Mouse (Mus musculus) c-Kit-negative CD71-positive TER-119-positive erythroid progenitor cells, embryonic 14.5 days (primary cell): ENCODE measurements around the gene Lats1.
"Not testable (repeated sequence)": the region's sequence is repeated elsewhere in the genome, so short reads cannot be mapped to it uniquely, and the experiment has no call there.

Experiments
- DNase-seq: peaks from one replicate; pipeline ENCODE4 v3.0.0-alpha.2; 2013; ENCODE audit warnings: low read depth, low spot score

The Lats1 gene

DNA sequence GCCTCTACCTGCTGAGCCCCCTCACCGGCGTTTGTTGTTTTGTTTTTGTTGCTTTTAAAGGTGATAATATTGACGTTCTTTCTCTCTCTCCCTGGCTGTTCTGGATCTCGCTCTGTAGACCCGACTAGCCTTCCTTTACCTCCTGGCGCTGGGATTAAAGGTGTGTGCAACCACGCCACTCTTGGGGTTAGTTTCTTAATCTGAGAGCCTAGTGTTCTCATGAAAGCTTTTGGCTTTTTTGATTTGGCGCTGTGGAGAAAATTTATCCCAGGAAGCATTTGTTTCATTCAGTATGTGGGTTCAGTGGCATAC, 45.4 kb downstream of the Lats1 start:
- DNase-seq = peak; percentile 16

DNA sequence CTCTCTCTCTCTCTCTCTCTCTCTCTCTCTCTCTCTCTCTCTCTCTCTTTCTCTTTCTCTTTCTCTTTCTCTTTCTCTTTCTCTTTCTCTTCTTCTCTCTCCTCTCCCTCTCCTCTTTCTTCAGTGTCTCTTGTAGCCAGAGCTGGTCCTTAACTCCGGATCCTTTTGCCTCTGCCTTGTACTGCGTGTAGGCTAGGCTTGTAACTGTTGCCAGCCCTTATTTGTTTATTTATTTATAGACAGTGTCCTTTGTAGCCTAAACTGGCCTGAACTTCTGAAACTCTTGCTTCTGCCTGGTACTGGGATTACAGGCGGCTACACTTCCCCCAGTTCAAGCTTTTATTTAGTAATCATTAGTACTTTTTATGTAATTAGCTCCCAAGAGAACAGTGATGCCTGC, 46.0 kb downstream of the Lats1 start:
- DNase-seq = no peak

DNA sequence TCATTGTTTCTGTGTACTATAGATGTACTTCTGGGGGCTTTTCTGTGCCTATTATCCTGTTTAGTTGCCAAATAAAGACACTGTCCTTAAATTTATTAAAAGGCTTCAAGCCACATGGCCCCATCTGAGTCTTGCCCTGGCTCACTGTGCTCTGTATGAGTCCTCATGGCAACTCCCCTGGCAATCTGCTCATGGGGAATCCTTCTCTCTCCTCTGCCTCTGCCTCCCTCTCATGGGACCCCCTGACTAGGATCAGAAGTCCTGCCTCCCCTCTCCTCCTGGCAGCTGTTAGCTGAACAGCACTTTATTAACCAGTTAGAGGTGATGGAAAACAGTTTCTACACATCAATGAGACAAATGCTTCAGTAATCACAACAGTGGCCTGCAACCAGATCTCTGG, 50.6 kb downstream of the Lats1 start:
- no peak for DNase-seq

DNA sequence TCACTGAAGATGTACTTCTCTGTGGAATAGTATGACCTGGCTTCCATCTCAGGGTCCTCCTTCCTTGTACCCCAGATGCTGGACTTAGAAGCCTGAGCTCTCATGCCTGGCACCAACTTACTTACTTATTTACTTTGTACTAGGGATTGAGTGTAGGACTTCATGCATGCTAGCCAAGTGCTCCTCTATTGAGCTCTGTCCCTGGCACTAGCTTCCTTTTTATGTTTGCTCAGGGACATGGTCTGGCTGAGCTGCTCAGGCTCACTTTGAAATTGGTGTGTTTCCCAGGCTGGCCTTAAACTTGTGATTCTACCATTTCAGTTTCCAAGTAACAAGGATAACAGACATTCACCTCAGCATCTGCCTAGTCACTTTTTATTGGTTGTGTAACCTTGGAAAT, 56.1 kb downstream of the Lats1 start:
- DNase-seq = no peak

DNA sequence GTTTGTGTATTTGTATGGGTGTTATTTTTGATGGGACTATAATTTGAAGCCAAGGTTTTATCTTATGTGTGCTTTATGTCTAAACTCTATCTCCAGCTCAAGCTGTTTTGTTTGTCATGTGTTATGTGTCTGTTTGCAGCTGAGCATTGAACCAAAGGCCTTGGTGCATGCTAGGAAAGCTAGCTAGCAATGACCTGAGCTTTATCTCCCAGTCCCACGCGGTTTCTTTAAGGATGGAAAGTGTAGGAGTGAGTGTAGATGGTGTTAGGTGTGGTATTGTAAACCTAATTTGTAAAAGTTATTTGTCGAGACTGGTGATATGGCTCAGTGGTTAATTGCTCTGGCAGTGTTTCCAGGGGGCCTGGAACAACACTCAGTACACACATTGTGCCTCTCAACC, 56.9 kb downstream of the Lats1 start:
- DNase-seq = no peak

DNA sequence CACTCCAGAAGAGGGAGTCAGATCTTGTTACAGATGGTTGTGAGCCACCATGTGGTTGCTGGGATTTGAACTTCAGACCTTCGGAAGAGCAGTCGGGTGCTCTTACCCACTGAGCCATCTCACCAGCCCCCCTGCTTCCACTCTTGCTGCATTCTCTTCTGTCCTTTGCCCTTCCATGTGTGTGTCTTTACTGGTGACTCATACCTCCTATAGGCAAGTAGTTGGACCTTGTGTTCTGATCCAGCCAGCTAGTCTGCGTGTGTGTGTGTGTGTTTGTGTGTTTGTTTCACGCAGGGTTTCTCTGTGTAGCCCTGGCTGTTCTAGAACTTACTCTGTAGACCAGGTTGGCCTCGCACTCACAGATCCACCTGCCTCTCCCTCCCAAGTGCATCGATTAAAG, 64.5 kb downstream of the Lats1 start:
- not testable (repeated sequence) for DNase-seq

DNA sequence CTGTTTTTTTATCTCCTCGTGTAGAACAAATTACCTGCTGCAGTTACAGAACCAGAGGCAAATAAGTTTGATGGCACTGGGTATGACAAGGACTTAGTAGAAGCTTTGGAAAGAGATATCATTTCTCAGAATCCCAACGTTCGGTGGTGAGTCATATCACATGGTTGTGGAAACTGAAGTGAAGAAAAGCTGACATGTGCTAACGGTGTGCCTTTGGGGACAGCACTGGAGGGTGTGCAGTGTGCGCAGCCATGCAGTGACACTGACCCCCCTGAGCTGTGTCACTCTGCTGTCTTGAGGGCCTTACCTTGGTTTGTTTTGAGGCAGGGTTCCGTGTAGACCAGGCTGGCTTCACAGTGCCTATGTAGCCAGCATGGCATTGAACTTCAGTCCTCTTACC, 67.7 kb downstream of the Lats1 start:
- DNase-seq = no peak

DNA sequence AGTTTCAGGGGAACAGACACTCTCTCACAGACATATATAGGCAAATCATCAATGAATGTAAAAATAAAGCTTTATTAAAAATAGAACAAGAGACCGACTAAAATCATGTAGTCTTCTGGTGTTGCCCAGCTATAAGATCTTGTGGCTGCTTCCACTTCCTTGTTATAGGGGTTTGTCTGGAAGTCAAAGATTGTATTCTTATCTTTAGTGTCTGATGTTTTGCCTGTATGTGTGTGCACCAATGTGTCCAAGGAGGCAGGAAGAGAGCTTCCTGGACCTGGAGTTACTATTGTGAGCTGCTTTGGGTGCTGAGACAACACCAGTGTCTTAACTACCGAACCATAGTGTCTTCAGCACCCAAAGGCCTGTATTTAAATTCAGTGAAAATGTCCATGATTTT, 76.5 kb downstream of the Lats1 start:
- no peak for DNase-seq
